Mouse (Mus musculus): ENCODE data around the gene Strbp. TPM values are rescaled to one million over a fixed set of nuclear protein-coding genes. Genes with fewer than 3 reads are reported as not detected.
A peak's percentile ranks its signal among the peaks of the same experiment; 100 is the strongest.

Gene Strbp
- polyA plus RNA-seq, 1 experiment from 2014 or later: 142 TPM

GRCm38 (mm10) chr2:37713100-37713499 lies 9.4 kb upstream of the Strbp start:
- no peaks in the 10 kb centered on the region for H3K36me3 ChIP-seq (ENCODE audit: control insufficient read depth, insufficient read depth, low read length)
- H3K4me1 ChIP-seq (ENCODE audit: control insufficient read depth, insufficient read depth, low read length): no peaks in the 10 kb centered on the region
- ATAC-seq (ENCODE audit: low read depth): no peak
- H3K9ac ChIP-seq (replicated peaks; ENCODE audit: low read depth, low read length): no peak overlapping the region
- no peak overlapping the region for H3K4me3 ChIP-seq (ENCODE audit: low read depth, low read length)
- no peak overlapping the region for H3K27ac ChIP-seq (ENCODE audit: low read depth, low read length)
- 89% methylated on average over 3 of the region's 3 CpGs for WGBS
- no peaks in the 10 kb centered on the region for H3K27me3 ChIP-seq (ENCODE audit: control insufficient read depth, insufficient read depth, low read length)
- H3K4me2 ChIP-seq (ENCODE audit: low read depth, low read length): no peak overlapping the region
- H3K9me3 ChIP-seq (ENCODE audit: control insufficient read depth, low read length): no peaks in the 10 kb centered on the region

- Histone ChIP-seq H3K9me3 (ENCODE audit: control insufficient read depth, low read length) (no peaks in the 10 kb centered on the region), H3K27me3 (ENCODE audit: control insufficient read depth, insufficient read depth, low read length) (no peaks in the 10 kb centered on the region), H3K27ac (ENCODE audit: low read depth, low read length) (no peak overlapping the region), H3K36me3 (ENCODE audit: control insufficient read depth, insufficient read depth, low read length) (no peaks in the 10 kb centered on the region), H3K9ac (replicated peaks; ENCODE audit: low read depth, low read length) (no peak overlapping the region), H3K4me1 (ENCODE audit: control insufficient read depth, insufficient read depth, low read length) (no peaks in the 10 kb centered on the region), H3K4me3 (ENCODE audit: low read depth, low read length) (no peak overlapping the region), H3K4me2 (ENCODE audit: low read depth, low read length) (no peak overlapping the region)
- 83% methylated on average over 3 of the region's 3 CpGs for WGBS
- no peak for ATAC-seq (ENCODE audit: low read depth)
These were observed 5.2 kb upstream of the Strbp start for GRCm38 (mm10) chr2:37708835-37709234.

- no peaks in the 10 kb centered on the region for H3K9me3 ChIP-seq (ENCODE audit: control insufficient read depth, low read length)
- H3K9ac ChIP-seq (replicated peaks; ENCODE audit: low read depth, low read length): 0 out of 2 replicates have a peak overlapping the region, but pooled peaks have one; percentile 96
- 11% methylated on average over 4 of the region's 4 CpGs for WGBS
- H3K36me3 ChIP-seq (ENCODE audit: control insufficient read depth, insufficient read depth, low read length): no peaks in the 10 kb centered on the region
- no peak for ATAC-seq (ENCODE audit: low read depth)
- peaks cover 12% of the 10 kb centered on the region for H3K4me1 ChIP-seq (ENCODE audit: control insufficient read depth, insufficient read depth, low read length)
- H3K27me3 ChIP-seq (ENCODE audit: control insufficient read depth, insufficient read depth, low read length): no peaks in the 10 kb centered on the region
- peak overlapping the region; percentile 97 for H3K4me3 ChIP-seq (ENCODE audit: low read depth, low read length)
- peak overlapping the region; percentile 59 for H3K4me2 ChIP-seq (ENCODE audit: low read depth, low read length)
- H3K27ac ChIP-seq (ENCODE audit: low read depth, low read length): no peak overlapping the region
These were observed 592 bp upstream of the Strbp start for GRCm38 (mm10) chr2:37704141-37704760.

GRCm38 (mm10) chr2:37702301-37703172 lies 1.1 kb downstream of the Strbp start:
- peak overlapping the region; percentile 95 for H3K27ac ChIP-seq (ENCODE audit: low read depth, low read length)
- H3K36me3 ChIP-seq (ENCODE audit: control insufficient read depth, insufficient read depth, low read length): no peaks in the 10 kb centered on the region
- WGBS: 0% methylated on average over 58 of the region's 70 CpGs
- peak overlapping the region; percentile 96 for H3K9ac ChIP-seq (replicated peaks; ENCODE audit: low read depth, low read length)
- no peaks in the 10 kb centered on the region for H3K9me3 ChIP-seq (ENCODE audit: control insufficient read depth, low read length)
- no peaks in the 10 kb centered on the region for H3K27me3 ChIP-seq (ENCODE audit: control insufficient read depth, insufficient read depth, low read length)
- peak overlapping the region; percentile 97 for H3K4me3 ChIP-seq (ENCODE audit: low read depth, low read length)
- ATAC-seq (ENCODE audit: low read depth): peak; percentile 72
- H3K4me2 ChIP-seq (ENCODE audit: low read depth, low read length): peak overlapping the region; percentile 73
- H3K4me1 ChIP-seq (ENCODE audit: control insufficient read depth, insufficient read depth, low read length): peaks cover 12% of the 10 kb centered on the region

GRCm38 (mm10) chr2:37689064-37689615 lies 14.5 kb downstream of the Strbp start:
- H3K4me3 ChIP-seq (ENCODE audit: low read depth, low read length): no peak overlapping the region
- H3K9me3 ChIP-seq (ENCODE audit: control insufficient read depth, low read length): no peaks in the 10 kb centered on the region
- H3K4me1 ChIP-seq (ENCODE audit: control insufficient read depth, insufficient read depth, low read length): no peaks in the 10 kb centered on the region
- H3K27me3 ChIP-seq (ENCODE audit: control insufficient read depth, insufficient read depth, low read length): no peaks in the 10 kb centered on the region
- no peak overlapping the region for H3K9ac ChIP-seq (replicated peaks; ENCODE audit: low read depth, low read length)
- no peak overlapping the region for H3K4me2 ChIP-seq (ENCODE audit: low read depth, low read length)
- ATAC-seq (ENCODE audit: low read depth): no peak
- WGBS: 84% methylated on average over 3 of the region's 3 CpGs
- H3K36me3 ChIP-seq (ENCODE audit: control insufficient read depth, insufficient read depth, low read length): no peaks in the 10 kb centered on the region
- H3K27ac ChIP-seq (ENCODE audit: low read depth, low read length): no peak overlapping the region

GRCm38 (mm10) chr2:37687031-37687430 lies 16.6 kb downstream of the Strbp start:
- ATAC-seq (ENCODE audit: low read depth): no peak
- Histone ChIP-seq H3K4me2 (ENCODE audit: low read depth, low read length) (no peak overlapping the region), H3K27me3 (ENCODE audit: control insufficient read depth, insufficient read depth, low read length) (no peaks in the 10 kb centered on the region), H3K9ac (replicated peaks; ENCODE audit: low read depth, low read length) (no peak overlapping the region), H3K4me1 (ENCODE audit: control insufficient read depth, insufficient read depth, low read length) (no peaks in the 10 kb centered on the region), H3K36me3 (ENCODE audit: control insufficient read depth, insufficient read depth, low read length) (no peaks in the 10 kb centered on the region), H3K9me3 (ENCODE audit: control insufficient read depth, low read length) (no peaks in the 10 kb centered on the region), H3K4me3 (ENCODE audit: low read depth, low read length) (no peak overlapping the region), H3K27ac (ENCODE audit: low read depth, low read length) (no peak overlapping the region)
- 90% methylated on average over 1 of the region's 1 CpGs for WGBS

GRCm38 (mm10) chr2:37684864-37685263 lies 18.8 kb downstream of the Strbp start:
- H3K4me3 ChIP-seq (ENCODE audit: low read depth, low read length): no peak overlapping the region
- no peaks in the 10 kb centered on the region for H3K4me1 ChIP-seq (ENCODE audit: control insufficient read depth, insufficient read depth, low read length)
- no peak overlapping the region for H3K4me2 ChIP-seq (ENCODE audit: low read depth, low read length)
- no peak for ATAC-seq (ENCODE audit: low read depth)
- H3K27ac ChIP-seq (ENCODE audit: low read depth, low read length): no peak overlapping the region
- H3K9ac ChIP-seq (replicated peaks; ENCODE audit: low read depth, low read length): no peak overlapping the region
- no peaks in the 10 kb centered on the region for H3K9me3 ChIP-seq (ENCODE audit: control insufficient read depth, low read length)
- no peaks in the 10 kb centered on the region for H3K27me3 ChIP-seq (ENCODE audit: control insufficient read depth, insufficient read depth, low read length)
- H3K36me3 ChIP-seq (ENCODE audit: control insufficient read depth, insufficient read depth, low read length): no peaks in the 10 kb centered on the region
- WGBS: 100% methylated on average over 1 of the region's 1 CpGs

GRCm38 (mm10) chr2:37682197-37682811 lies 21.4 kb downstream of the Strbp start:
- Histone ChIP-seq H3K4me2 (ENCODE audit: low read depth, low read length) (no peak overlapping the region), H3K36me3 (ENCODE audit: control insufficient read depth, insufficient read depth, low read length) (no peaks in the 10 kb centered on the region), H3K9ac (replicated peaks; ENCODE audit: low read depth, low read length) (no peak overlapping the region), H3K4me1 (ENCODE audit: control insufficient read depth, insufficient read depth, low read length) (no peaks in the 10 kb centered on the region), H3K27ac (ENCODE audit: low read depth, low read length) (no peak overlapping the region), H3K4me3 (ENCODE audit: low read depth, low read length) (no peak overlapping the region), H3K27me3 (ENCODE audit: control insufficient read depth, insufficient read depth, low read length) (no peaks in the 10 kb centered on the region), H3K9me3 (ENCODE audit: control insufficient read depth, low read length) (no peaks in the 10 kb centered on the region)
- no peak for ATAC-seq (ENCODE audit: low read depth)
- WGBS: 96% methylated on average over 7 of the region's 7 CpGs

GRCm38 (mm10) chr2:37651086-37651485 lies 52.6 kb downstream of the Strbp start:
- no peak for ATAC-seq (ENCODE audit: low read depth)
- 70% methylated on average over 1 of the region's 1 CpGs for WGBS

More at GRCm38 (mm10) chr2:37651086-37651485, 52.6 kb downstream of the Strbp start:
- no peak overlapping the region for H3K4me3 ChIP-seq (ENCODE audit: low read depth, low read length)
- H3K27ac ChIP-seq (ENCODE audit: low read depth, low read length): no peak overlapping the region
- no peak overlapping the region for H3K9ac ChIP-seq (replicated peaks; ENCODE audit: low read depth, low read length)
- H3K9me3 ChIP-seq (ENCODE audit: control insufficient read depth, low read length): no peaks in the 10 kb centered on the region
- no peak overlapping the region for H3K4me2 ChIP-seq (ENCODE audit: low read depth, low read length)
- no peaks in the 10 kb centered on the region for H3K4me1 ChIP-seq (ENCODE audit: control insufficient read depth, insufficient read depth, low read length)
- H3K36me3 ChIP-seq (ENCODE audit: control insufficient read depth, insufficient read depth, low read length): no peaks in the 10 kb centered on the region
- H3K27me3 ChIP-seq (ENCODE audit: control insufficient read depth, insufficient read depth, low read length): no peaks in the 10 kb centered on the region

Data from neural tube, embryonic 14.5 days (tissue).